Mouse (Mus musculus) skeletal muscle tissue, adult 2 months (tissue): ENCODE measurements around the gene Smim22.

Experiments
- DNase-seq: peaks from one replicate; pipeline ENCODE4 v3.0.0-alpha.2; 2012; ENCODE audit warnings: low read depth, low spot score

The Smim22 gene

DNA sequence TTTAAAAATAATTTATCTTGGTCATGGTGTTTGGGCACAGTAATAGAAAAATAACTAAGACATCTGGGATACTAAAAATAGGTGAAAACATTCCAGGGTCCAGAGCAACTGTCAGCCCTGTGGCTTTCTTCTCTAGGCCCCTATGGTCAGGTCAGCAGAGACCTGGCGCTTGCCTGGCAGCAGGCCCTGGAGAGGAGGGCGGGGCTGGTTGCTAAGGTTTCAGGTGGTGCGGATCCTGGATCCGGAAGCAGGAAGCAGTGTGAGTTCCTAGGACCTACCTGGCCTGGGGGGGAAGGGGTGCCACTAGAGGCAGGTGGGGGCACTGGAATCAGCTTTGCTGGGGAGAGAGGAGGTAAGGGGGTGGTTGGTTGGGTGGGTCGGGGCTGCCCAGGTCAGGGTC, at the start of gene Smim22:
Gene Smim22, plus strand, starts transcription at position 222 of the 400 bp plus-strand sequence.
- DNase-seq: no peak

DNA sequence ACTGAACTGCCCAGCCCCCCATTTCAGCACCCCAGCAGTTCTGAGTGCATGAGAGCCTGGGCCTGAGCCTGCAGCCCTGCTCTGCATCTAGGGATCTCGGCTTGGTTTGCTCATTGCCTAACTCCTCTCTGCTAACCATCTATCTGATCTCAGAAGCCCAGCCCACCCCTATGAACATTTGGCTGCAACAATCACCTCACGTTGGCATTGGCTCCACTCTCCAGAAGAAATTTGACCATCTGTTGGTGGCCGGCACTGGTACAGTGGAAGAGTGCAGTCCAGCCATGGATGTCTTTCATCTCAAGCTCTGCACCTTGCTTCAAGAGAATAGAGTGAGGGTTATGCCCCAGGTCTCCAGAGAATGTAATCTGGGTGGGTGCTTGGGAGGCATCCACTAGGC, 49.6 kb upstream of the Smim22 start:
- no peak for DNase-seq

DNA sequence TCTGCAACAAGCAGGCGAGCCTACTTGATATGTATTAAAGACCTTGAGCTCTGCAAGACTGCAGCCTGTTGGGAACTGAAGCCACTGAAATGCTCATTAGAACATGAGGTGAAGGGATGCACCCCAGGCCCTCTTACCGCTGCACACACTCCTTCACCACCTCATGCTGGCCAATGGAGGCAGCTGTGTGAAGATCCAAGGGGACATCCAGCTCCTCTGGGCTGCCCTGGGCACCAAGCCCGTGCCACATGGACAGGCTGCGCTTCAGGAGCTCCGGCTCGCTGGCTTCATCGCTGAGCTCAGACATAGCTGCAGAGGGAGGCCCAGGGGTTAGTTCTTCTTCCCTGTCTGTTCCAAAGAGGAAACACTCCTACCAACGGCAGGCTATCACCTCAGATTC, 46.8 kb upstream of the Smim22 start:
- no peak for DNase-seq

- DNase-seq: no peak
Observed at GRCm38 (mm10) chr16:4963346-4963745, 43.7 kb upstream of the Smim22 start.

- peak; percentile 95 for DNase-seq
Observed at GRCm38 (mm10) chr16:4963797-4964709, 43.0 kb upstream of the Smim22 start, which contains the start of gene Anks3. Gene Anks3 (minus strand): TSS chr16:4964205.

DNA sequence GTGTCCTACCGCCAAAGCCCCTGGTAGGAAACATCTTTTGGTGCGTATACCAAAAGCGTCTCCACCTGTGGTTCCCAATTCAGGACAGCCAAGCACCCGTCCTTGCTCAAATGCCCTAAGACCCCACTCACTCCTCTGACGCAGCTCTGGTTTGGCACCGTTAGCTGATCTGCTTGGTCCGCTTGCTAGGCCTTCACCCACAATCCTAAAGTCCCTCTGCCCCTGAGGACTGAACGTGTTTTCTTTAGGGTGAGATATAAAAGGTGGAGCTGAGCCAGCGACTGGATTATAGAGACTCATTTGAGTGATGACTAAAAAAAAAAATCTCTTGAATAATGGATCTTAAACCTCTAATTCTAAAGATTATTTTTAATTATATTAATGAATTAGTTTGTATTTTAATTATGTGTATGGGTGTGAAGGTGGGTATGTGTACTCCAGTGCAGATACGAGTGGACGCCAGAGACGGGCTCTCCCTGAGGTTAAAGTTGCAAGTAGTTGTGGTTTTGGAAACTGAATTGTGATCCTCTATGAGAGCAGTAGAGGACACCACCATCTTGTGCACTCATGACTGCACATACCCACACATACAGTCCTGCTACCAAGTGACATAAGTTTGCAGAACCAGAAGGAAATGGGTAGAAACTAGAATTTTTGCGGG, 42.2 kb upstream of the Smim22 start:
- no peak for DNase-seq

GRCm38 (mm10) chr16:4965392-4966129, 41.5 kb upstream of the Smim22 start:
- DNase-seq: no peak

GRCm38 (mm10) chr16:4968426-4968825, 38.7 kb upstream of the Smim22 start:
- no peak for DNase-seq

- DNase-seq: no peak
Observed at GRCm38 (mm10) chr16:4969055-4969843, 37.8 kb upstream of the Smim22 start.

- no peak for DNase-seq
Observed at GRCm38 (mm10) chr16:4971626-4972025, 35.5 kb upstream of the Smim22 start.

GRCm38 (mm10) chr16:4974521-4974920, 32.6 kb upstream of the Smim22 start:
- DNase-seq: no peak

- DNase-seq: no peak
Observed at GRCm38 (mm10) chr16:4976180-4976579, 30.9 kb upstream of the Smim22 start.

- DNase-seq: no peak
Observed at GRCm38 (mm10) chr16:4978275-4979051, 28.6 kb upstream of the Smim22 start.

DNA sequence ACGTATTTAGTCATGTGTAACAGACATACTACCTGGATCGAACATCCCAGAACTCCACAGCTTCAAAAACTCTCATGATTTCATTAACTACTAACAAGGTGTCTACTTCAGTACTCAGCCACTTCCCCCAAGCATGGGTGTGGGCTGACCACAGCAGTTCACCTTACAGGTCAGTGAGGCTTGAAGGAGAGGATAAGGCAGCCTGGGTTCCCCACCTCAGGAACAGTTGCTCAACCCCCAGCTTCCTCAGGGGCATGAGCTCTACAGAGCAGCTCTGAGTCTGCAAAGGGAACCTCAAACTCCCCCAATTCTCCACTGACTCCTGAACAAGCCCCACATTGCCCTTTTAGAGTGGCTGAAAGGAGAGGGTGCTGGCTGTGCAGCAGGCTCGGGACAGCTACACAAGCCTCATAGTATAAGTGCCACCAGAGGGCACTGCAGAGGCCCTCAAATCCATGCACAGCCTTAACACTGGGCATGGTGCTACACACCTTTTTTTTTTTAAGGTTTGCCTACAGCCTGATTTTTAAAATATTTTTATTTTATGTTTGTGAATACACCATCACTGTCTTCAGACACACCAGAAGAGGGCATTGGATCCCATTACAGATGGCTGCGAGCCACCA, 27.2 kb upstream of the Smim22 start:
- no peak for DNase-seq

DNA sequence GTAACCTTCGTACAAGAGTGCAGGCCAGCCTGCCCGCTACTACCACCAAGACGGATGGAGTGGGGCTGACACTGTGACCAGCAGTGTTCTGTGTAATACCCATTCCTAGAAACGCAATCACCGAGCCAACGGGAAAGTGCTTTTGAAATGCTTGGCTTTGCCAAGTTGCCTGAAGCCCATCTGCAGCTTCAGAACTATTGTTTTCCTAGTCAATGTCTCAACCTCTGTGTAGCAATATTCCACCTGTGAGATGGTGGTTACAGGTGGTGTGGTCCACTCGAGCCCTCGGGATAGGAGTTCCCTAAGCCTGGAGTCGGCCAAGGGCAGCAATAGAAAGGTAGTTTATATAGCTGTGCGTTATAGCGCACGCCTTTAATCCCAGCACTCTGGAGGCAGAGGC, 22.4 kb upstream of the Smim22 start:
- DNase-seq: no peak

GRCm38 (mm10) chr16:4993276-4993675, 13.8 kb upstream of the Smim22 start:
- DNase-seq: no peak

GRCm38 (mm10) chr16:4997553-4997952, 9.5 kb upstream of the Smim22 start, which contains the start of gene Sept12:
Gene Sept12 (minus strand): TSS chr16:4997852.
- no peak for DNase-seq

- DNase-seq: no peak
Observed at GRCm38 (mm10) chr16:4998984-4999383, 8.1 kb upstream of the Smim22 start.

DNA sequence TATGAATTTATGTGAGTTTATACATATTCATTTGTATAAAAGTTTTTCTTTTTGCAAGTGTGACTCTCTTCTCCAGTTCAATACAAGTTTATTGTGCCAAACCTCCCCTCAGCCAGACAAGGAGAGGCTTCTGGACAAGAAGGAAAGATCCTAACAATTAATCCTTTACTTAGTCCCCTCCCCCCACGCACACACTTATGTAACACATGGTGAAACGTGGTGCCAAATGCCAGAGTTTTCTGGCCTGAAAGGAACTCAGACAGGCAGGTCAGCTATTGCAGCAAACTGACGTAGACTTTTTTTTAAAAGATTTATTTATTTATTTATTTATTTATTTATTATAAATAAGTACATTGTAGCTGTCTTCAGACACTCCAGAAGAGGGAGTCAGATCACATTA, 6.5 kb upstream of the Smim22 start:
- DNase-seq: no peak

DNA sequence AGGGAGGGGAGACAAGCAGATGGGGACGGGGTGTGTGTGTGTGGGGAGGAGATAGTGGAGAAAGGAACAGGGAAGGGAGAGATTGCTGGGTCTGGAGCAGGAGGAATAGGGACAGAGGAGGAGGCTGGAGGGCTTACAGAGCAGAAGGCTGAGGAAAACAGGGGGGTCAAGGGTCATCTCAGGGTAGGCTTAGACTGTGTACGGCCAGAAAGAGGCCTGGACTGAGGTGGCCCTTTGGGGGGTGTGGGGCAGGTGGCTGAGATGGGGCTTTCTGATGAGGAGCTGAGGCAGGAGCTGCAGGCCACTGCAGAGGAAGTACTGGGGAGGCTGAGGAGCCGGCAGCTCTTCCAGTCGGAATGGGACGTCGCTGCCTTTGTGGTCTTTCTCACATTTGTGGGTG, 404 bp downstream of the Smim22 start:
- no peak for DNase-seq
